Mouse (Mus musculus): ENCODE measurements around the gene Cd4. TPM values are rescaled to one million over a fixed set of nuclear protein-coding genes. Genes with fewer than 3 reads are reported as not detected.

The Cd4 gene
- polyA plus RNA-seq (2015; fragmentation: Nextera tagmentation; extraction: Ambion mirVana) = 0.13 and 0.44 TPM in 2 replicates

- Histone ChIP-seq H3K27ac (ENCODE audit: low read length) (no peak within 1 kb of the TSS), H3K4me1 (replicated peaks; ENCODE audit: control insufficient read depth, insufficient read depth, low read length) (no peaks in the 10 kb centered on the region), H3K4me2 (ENCODE audit: low read depth, low read length) (no peak within 1 kb of the TSS), H3K36me3 (ENCODE audit: control insufficient read depth, insufficient read depth, low read length) (no peaks in the 10 kb centered on the region), H3K9me3 (ENCODE audit: control insufficient read depth, low read length) (no peaks in the 10 kb centered on the region), H3K9ac (ENCODE audit: low read length) (no peak within 1 kb of the TSS), H3K27me3 (ENCODE audit: control insufficient read depth, insufficient read depth, low read depth, low read length) (no peaks in the 10 kb centered on the region), H3K4me3 (ENCODE audit: low read length) (no peak within 1 kb of the TSS)
- 76% methylated on average over 9 of the region's 9 CpGs for WGBS
- no peak for ATAC-seq (ENCODE audit: low read depth)
Observed at GRCm38 (mm10) chr6:124887986-124888385, at the start of gene Cd4. Cd4 (minus strand) TSS chr6:124888221.

GRCm38 (mm10) chr6:124937493-124937892 is 49.5 kb upstream of the Cd4 start:
- 68% methylated on average over 2 of the region's 2 CpGs for WGBS
- Histone ChIP-seq H3K4me2 (ENCODE audit: low read depth, low read length) (no peak overlapping the region), H3K27me3 (ENCODE audit: control insufficient read depth, insufficient read depth, low read depth, low read length) (no peaks in the 10 kb centered on the region), H3K4me3 (ENCODE audit: low read length) (no peak overlapping the region), H3K27ac (ENCODE audit: low read length) (no peak overlapping the region), H3K9me3 (ENCODE audit: control insufficient read depth, low read length) (no peaks in the 10 kb centered on the region), H3K36me3 (ENCODE audit: control insufficient read depth, insufficient read depth, low read length) (peaks cover 41% of the 10 kb centered on the region), H3K4me1 (replicated peaks; ENCODE audit: control insufficient read depth, insufficient read depth, low read length) (peaks cover 5% of the 10 kb centered on the region), H3K9ac (ENCODE audit: low read length) (no peak overlapping the region)
- ATAC-seq (ENCODE audit: low read depth) = peak; percentile 18; the same call in 1 of the 2 replicates

- H3K9me3 ChIP-seq (ENCODE audit: control insufficient read depth, low read length) = no peaks in the 10 kb centered on the region
- H3K4me1 ChIP-seq (replicated peaks; ENCODE audit: control insufficient read depth, insufficient read depth, low read length) = peaks cover 8% of the 10 kb centered on the region
- H3K36me3 ChIP-seq (ENCODE audit: control insufficient read depth, insufficient read depth, low read length) = peaks cover 43% of the 10 kb centered on the region
- no peaks in the 10 kb centered on the region for H3K27me3 ChIP-seq (ENCODE audit: control insufficient read depth, insufficient read depth, low read depth, low read length)
- H3K9ac ChIP-seq (ENCODE audit: low read length) = no peak overlapping the region
- H3K4me3 ChIP-seq (ENCODE audit: low read length) = no peak overlapping the region
- WGBS = 80% methylated on average over 1 of the region's 1 CpGs
- no peak for ATAC-seq (ENCODE audit: low read depth)
- no peak overlapping the region for H3K4me2 ChIP-seq (ENCODE audit: low read depth, low read length)
- no peak overlapping the region for H3K27ac ChIP-seq (ENCODE audit: low read length)
Observed at GRCm38 (mm10) chr6:124936681-124937080, 48.7 kb upstream of the Cd4 start.

- no peak overlapping the region for H3K4me3 ChIP-seq (ENCODE audit: low read length)
- WGBS = 97% methylated on average over 7 of the region's 7 CpGs
- no peak for ATAC-seq (ENCODE audit: low read depth)
- H3K36me3 ChIP-seq (ENCODE audit: control insufficient read depth, insufficient read depth, low read length) = peaks cover 43% of the 10 kb centered on the region
- no peaks in the 10 kb centered on the region for H3K27me3 ChIP-seq (ENCODE audit: control insufficient read depth, insufficient read depth, low read depth, low read length)
- no peak overlapping the region for H3K27ac ChIP-seq (ENCODE audit: low read length)
- no peak overlapping the region for H3K9ac ChIP-seq (ENCODE audit: low read length)
- peaks cover 16% of the 10 kb centered on the region for H3K4me1 ChIP-seq (replicated peaks; ENCODE audit: control insufficient read depth, insufficient read depth, low read length)
- H3K4me2 ChIP-seq (ENCODE audit: low read depth, low read length) = no peak overlapping the region
- no peaks in the 10 kb centered on the region for H3K9me3 ChIP-seq (ENCODE audit: control insufficient read depth, low read length)
Observed at GRCm38 (mm10) chr6:124934670-124935069, 46.6 kb upstream of the Cd4 start.

GRCm38 (mm10) chr6:124933127-124933526 is 45.1 kb upstream of the Cd4 start:
- H3K27me3 ChIP-seq (ENCODE audit: control insufficient read depth, insufficient read depth, low read depth, low read length) = no peaks in the 10 kb centered on the region
- no peak overlapping the region for H3K27ac ChIP-seq (ENCODE audit: low read length)
- peaks cover 19% of the 10 kb centered on the region for H3K4me1 ChIP-seq (replicated peaks; ENCODE audit: control insufficient read depth, insufficient read depth, low read length)
- H3K4me3 ChIP-seq (ENCODE audit: low read length) = no peak overlapping the region
- 87% methylated on average over 3 of the region's 3 CpGs for WGBS
- no peak for ATAC-seq (ENCODE audit: low read depth)
- H3K36me3 ChIP-seq (ENCODE audit: control insufficient read depth, insufficient read depth, low read length) = peaks cover 37% of the 10 kb centered on the region
- no peaks in the 10 kb centered on the region for H3K9me3 ChIP-seq (ENCODE audit: control insufficient read depth, low read length)
- H3K4me2 ChIP-seq (ENCODE audit: low read depth, low read length) = no peak overlapping the region
- H3K9ac ChIP-seq (ENCODE audit: low read length) = no peak overlapping the region

- ATAC-seq (ENCODE audit: low read depth) = no peak
- WGBS = 36% methylated on average over 12 of the region's 12 CpGs
- no peaks in the 10 kb centered on the region for H3K27me3 ChIP-seq (ENCODE audit: control insufficient read depth, insufficient read depth, low read depth, low read length)
Observed at GRCm38 (mm10) chr6:124932314-124932695, 44.3 kb upstream of the Cd4 start.

GRCm38 (mm10) chr6:124931525-124932313 is 43.7 kb upstream of the Cd4 start:
- Histone ChIP-seq H3K4me1 (replicated peaks; ENCODE audit: control insufficient read depth, insufficient read depth, low read length) (peaks cover 19% of the 10 kb centered on the region), H3K9me3 (ENCODE audit: control insufficient read depth, low read length) (no peaks in the 10 kb centered on the region), H3K36me3 (ENCODE audit: control insufficient read depth, insufficient read depth, low read length) (peaks cover 34% of the 10 kb centered on the region), H3K27ac (ENCODE audit: low read length) (peak overlapping the region; percentile 98), H3K27me3 (ENCODE audit: control insufficient read depth, insufficient read depth, low read depth, low read length) (no peaks in the 10 kb centered on the region), H3K9ac (ENCODE audit: low read length) (peak overlapping the region; percentile 98), H3K4me2 (ENCODE audit: low read depth, low read length) (peak overlapping the region; percentile 70), H3K4me3 (ENCODE audit: low read length) (peak overlapping the region; percentile 98)
- under 1% methylated on average over 48 of the region's 48 CpGs for WGBS
- peak; percentile 34 for ATAC-seq (ENCODE audit: low read depth)

More at GRCm38 (mm10) chr6:124932314-124932695, 44.3 kb upstream of the Cd4 start:
- Histone ChIP-seq H3K9ac (ENCODE audit: low read length) (peak overlapping the region; percentile 98), H3K4me3 (ENCODE audit: low read length) (peak overlapping the region; percentile 98), H3K9me3 (ENCODE audit: control insufficient read depth, low read length) (no peaks in the 10 kb centered on the region), H3K4me2 (ENCODE audit: low read depth, low read length) (peak overlapping the region; percentile 70), H3K36me3 (ENCODE audit: control insufficient read depth, insufficient read depth, low read length) (peaks cover 36% of the 10 kb centered on the region), H3K27ac (ENCODE audit: low read length) (peak overlapping the region; percentile 98), H3K4me1 (replicated peaks; ENCODE audit: control insufficient read depth, insufficient read depth, low read length) (peaks cover 19% of the 10 kb centered on the region)

- Histone ChIP-seq H3K4me3 (ENCODE audit: low read length) (peak within 1 kb of the TSS; percentile 98), H3K27ac (ENCODE audit: low read length) (peak within 1 kb of the TSS; percentile 98), H3K27me3 (ENCODE audit: control insufficient read depth, insufficient read depth, low read depth, low read length) (no peaks in the 10 kb centered on the region), H3K9me3 (ENCODE audit: control insufficient read depth, low read length) (no peaks in the 10 kb centered on the region), H3K4me1 (replicated peaks; ENCODE audit: control insufficient read depth, insufficient read depth, low read length) (peaks cover 27% of the 10 kb centered on the region), H3K4me2 (ENCODE audit: low read depth, low read length) (peak within 1 kb of the TSS; percentile 70), H3K36me3 (ENCODE audit: control insufficient read depth, insufficient read depth, low read length) (peaks cover 28% of the 10 kb centered on the region), H3K9ac (ENCODE audit: low read length) (peak within 1 kb of the TSS; percentile 98)
- WGBS = under 1% methylated on average over 39 of the region's 64 CpGs
- ATAC-seq (ENCODE audit: low read depth) = peak; percentile 93
Observed at GRCm38 (mm10) chr6:124930754-124931524, 42.9 kb upstream of the Cd4 start, which contains the start of gene Mlf2. Mlf2 (plus strand) TSS chr6:124931386.

- peak overlapping the region; percentile 51 for H3K4me2 ChIP-seq (ENCODE audit: low read depth, low read length)
- peaks cover 23% of the 10 kb centered on the region for H3K36me3 ChIP-seq (ENCODE audit: control insufficient read depth, insufficient read depth, low read length)
- no peaks in the 10 kb centered on the region for H3K27me3 ChIP-seq (ENCODE audit: control insufficient read depth, insufficient read depth, low read depth, low read length)
- H3K4me3 ChIP-seq (ENCODE audit: low read length) = peak overlapping the region; percentile 98
- H3K9me3 ChIP-seq (ENCODE audit: control insufficient read depth, low read length) = no peaks in the 10 kb centered on the region
- ATAC-seq (ENCODE audit: low read depth) = no peak
- H3K27ac ChIP-seq (ENCODE audit: low read length) = peak overlapping the region; percentile 95
- 7% methylated on average over 1 of the region's 1 CpGs for WGBS
- peak overlapping the region; percentile 67 for H3K9ac ChIP-seq (ENCODE audit: low read length)
- H3K4me1 ChIP-seq (replicated peaks; ENCODE audit: control insufficient read depth, insufficient read depth, low read length) = peaks cover 33% of the 10 kb centered on the region
Observed at GRCm38 (mm10) chr6:124930231-124930630, 42.2 kb upstream of the Cd4 start.
